Mouse (Mus musculus): ENCODE results near the gene Meig1.
"Not testable (repeated sequence)": the region's sequence is repeated elsewhere in the genome, so short reads cannot be mapped to it uniquely, and the experiment has no call there.

The Meig1 gene

DNA sequence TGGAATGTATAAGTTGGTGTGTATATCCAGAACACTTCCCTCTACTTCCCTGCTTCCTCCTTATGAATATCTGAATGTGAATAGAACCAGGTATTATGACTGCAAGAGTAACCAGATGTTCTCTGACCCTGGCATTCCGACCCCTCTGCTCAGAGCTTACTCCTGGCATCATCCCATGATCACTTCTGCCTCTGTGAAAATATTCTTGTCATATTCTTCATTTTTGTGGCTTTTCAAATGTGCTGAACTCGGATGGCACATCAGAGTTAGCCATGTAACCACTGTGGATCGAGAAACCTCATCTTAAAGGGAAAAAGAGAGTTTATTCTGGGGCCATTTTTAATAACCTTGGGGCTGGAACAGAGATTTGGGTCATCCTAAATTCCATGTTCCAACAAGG is at the start of gene Meig1:
Gene Meig1, minus strand, starts transcription at position 101 of the 400 bp plus-strand sequence.
- DNase-seq (ENCODE audit: low read depth, low spot score) = no peak

- DNase-seq (ENCODE audit: low read depth, low spot score) = no peak
Observed at GRCm38 (mm10) chr2:3456590-3456989, 34.1 kb upstream of the Meig1 start.

- DNase-seq (ENCODE audit: low read depth, low spot score) = peak; percentile 23
Observed at GRCm38 (mm10) chr2:3453096-3453495, 30.6 kb upstream of the Meig1 start.

DNA sequence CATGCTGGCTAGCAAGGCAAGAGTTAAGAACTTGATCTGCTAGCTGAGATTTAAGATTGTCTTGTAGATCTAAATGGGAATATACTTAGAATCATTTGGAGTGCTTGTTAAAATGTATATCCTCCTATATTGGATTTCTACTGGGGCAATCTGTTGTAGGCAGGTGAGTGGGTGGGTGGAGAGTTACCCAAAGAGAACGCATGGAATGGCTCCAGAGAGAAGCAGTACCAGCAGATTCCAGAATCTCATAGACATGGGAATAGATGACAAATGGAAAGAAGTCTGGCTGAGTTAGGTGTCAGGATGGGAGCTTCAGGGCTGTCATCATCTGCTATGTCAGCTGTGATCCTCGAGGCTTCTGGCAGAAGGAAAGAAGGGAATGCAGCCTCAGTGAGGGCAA is 27.0 kb upstream of the Meig1 start:
- peak; percentile 80 for DNase-seq (ENCODE audit: low read depth, low spot score)

- no peak for DNase-seq (ENCODE audit: low read depth, low spot score)
Observed at GRCm38 (mm10) chr2:3445984-3446383, 23.5 kb upstream of the Meig1 start.

DNA sequence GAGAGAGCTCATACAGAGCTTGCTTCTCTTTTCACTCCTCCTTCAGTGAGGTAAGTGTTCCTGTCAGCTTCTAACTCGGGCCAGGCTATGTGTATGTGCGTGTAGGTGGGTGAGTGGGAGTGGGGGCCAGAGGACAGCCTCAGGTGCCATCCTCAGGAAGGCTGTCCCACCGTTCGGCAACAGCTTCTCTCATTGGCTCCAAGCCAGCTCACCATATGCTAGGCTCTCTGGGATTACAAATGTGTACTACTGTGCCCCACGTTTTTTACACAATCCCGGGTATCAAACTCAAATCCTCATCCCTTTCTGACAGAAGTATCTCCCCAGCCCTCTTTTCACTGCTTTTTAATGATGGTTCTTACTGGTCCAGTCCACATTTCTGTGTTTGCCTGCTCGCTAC is 21.8 kb upstream of the Meig1 start:
- DNase-seq (ENCODE audit: low read depth, low spot score) = peak; percentile 17

- no peak for DNase-seq (ENCODE audit: low read depth, low spot score)
Observed at GRCm38 (mm10) chr2:3437956-3438355, 15.5 kb upstream of the Meig1 start.

- DNase-seq (ENCODE audit: low read depth, low spot score) = no peak
Observed at GRCm38 (mm10) chr2:3435369-3436061, 13.1 kb upstream of the Meig1 start.

DNA sequence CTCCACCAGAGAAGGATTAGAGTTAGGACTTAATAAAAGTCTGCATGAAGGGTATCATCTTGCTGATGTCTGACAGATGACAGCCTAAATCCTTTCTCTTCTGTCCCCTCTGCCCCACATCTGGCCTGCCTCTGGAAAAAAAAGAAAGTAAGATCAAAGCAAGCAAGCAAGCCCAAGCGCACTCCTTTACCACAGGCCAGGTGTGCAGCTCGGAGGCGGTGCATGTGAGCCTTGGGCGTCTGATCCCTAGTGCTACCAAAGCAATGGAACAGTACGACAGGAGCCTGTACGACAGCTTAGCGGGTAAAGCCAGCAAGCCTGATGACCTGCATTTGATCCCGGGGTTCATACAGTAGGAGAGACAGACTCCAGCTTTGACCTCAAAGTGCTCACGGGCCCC is 8.5 kb upstream of the Meig1 start:
- no peak for DNase-seq (ENCODE audit: low read depth, low spot score)

- no peak for DNase-seq (ENCODE audit: low read depth, low spot score)
Observed at GRCm38 (mm10) chr2:3424579-3424910, 2.1 kb upstream of the Meig1 start.

DNA sequence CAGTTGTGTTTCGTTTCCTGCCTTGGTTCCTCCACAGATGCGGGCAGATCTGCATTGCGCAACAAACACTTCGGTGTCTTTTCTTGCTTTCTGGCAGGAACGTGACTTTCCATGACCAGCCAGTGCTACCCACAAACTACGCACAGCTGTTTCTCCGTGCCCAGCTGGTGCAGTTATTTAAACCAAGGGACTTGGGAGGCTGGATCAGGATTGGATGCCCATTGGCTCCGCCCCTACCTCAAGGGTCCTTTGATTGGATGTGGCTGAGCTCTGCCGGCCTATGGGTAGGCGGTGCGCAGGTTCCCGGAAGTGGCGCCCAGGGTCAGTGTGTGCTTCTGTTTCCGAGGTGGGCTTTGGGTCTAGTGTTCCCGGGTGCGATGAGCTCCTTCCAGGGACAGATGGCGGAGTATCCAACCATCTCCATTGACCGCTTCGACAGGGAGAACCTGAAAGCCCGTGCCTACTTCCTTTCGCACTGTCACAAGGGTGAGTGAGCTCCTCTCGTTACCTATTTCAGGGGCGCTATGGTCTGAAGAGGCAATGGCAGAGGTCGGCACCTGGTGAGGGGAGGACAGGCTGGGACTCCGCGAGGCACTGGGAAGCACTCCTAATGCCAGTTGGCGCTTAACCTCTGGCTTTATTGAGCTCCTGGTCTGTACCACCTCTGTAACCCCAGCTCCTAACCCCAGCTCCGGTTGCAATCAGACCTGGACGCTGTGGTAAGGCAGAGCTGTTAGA is 1.6 kb upstream of the Meig1 start, which contains the start of gene Dclre1c:
Gene Dclre1c, plus strand, starts transcription at position 291 of the 738 bp plus-strand sequence.
- peak; percentile 97 for DNase-seq (ENCODE audit: low read depth, low spot score)

DNA sequence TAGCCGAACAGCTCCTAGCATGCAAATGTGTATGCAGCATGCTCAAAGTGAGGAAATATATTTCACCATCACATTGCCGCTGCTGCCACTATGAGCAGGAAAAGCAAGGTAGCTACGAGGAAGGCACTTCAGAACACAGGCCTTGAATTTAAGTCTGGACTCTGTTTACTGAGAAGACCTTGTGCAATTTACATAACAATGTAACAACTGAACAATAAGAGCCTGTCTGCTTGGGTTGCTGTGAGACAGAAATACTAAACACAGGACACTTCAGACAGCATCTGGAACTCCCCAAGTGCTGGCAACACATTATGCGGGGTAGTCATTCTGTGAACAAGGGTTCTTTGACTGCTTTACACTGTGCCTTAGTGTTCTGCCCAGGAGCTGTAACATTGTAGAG is 2.3 kb downstream of the Meig1 start:
- DNase-seq (ENCODE audit: low read depth, low spot score) = peak; percentile 79

DNA sequence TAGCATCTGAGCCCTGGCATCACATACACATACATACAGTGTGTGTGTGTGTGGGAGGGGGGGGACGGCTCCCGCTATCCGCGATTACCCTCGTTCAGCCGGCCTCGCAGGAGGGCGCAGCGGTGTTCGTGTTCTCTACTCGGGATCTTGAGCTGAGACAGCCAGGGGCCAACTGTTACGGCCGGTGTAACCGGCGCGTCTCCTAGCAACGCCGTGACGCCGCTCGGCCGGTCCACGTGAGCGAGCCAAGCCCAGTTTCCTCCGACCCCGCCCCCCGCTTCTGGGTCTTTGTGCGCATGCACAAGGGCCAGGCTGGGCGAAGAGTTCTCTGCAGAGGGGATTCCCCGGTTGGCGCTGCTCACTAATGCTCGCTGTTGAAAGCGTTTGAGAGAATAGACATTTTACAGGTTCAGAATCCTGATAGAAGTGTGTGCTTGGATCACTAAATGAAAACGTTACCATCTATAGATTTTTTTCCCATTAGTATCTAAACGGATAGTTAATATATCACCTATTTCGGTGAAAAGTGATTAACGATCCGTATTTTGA is 3.5 kb downstream of the Meig1 start:
- peak; percentile 94 for DNase-seq (ENCODE audit: low read depth, low spot score)

DNA sequence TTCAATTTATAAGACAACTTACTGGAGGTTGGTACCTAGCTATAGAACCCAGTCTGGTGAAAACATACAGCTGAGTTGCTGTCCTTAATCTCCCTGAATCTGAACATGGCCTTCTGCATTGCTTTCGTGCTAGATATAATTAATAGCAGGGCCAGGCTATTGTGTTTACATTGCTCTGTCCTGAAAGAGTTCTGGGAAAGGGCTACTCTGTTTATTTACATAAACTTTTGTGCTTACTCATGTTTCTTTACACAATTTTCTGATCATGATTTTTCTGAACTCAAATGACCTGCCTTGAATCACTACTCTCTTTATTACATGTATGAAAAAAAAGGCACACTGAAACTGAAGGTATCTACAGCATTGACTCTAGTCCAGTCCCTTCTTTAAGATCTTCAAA is 6.8 kb downstream of the Meig1 start:
- no peak for DNase-seq (ENCODE audit: low read depth, low spot score)

DNA sequence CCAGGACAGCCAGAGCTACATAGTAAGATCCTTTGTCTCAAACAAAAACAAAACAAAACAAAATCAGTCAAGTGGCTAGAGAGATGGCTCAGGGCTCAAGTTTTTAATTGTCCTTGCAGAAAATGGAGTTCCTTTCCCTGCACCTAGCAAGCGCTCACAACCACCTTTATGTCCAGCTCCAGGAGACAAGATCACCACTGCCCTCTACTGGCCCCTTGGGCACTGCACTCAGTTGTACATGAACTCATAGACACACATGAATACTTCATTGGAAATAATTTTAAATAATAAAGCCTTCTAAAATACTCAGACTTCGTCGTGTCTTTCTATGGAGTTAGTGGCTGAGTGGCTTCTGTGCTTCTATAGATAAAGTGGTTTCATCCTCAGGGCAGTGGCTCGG is 8.2 kb downstream of the Meig1 start:
- DNase-seq (ENCODE audit: low read depth, low spot score) = peak; percentile 66

DNA sequence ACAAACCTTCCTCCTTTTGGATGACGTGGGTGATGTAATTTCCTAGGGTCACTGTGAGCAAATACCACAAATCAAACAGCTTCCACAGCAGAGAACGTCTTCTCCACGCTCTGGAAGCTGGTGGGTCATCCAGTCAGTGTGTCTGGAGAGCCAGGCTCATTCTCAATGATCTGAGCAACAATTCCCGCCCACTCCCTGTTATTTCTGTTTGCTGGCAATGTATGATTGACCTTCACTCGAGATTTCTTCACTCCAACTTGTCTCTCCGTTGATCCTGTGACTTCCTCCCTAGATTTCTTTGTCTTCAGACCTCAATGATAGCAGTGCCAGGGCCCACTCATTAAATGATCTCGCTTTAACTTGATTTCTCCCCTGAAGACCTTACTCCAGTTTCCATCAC is 14.7 kb downstream of the Meig1 start:
- DNase-seq (ENCODE audit: low read depth, low spot score) = no peak

- DNase-seq (ENCODE audit: low read depth, low spot score) = no peak
Observed at GRCm38 (mm10) chr2:3405981-3406380, 16.5 kb downstream of the Meig1 start.

- not testable (repeated sequence) for DNase-seq (ENCODE audit: low read depth, low spot score)
Observed at GRCm38 (mm10) chr2:3397110-3397509, 25.3 kb downstream of the Meig1 start, which contains the start of gene Olah. TSS of gene Olah (minus strand) at chr2:3397210.

DNA sequence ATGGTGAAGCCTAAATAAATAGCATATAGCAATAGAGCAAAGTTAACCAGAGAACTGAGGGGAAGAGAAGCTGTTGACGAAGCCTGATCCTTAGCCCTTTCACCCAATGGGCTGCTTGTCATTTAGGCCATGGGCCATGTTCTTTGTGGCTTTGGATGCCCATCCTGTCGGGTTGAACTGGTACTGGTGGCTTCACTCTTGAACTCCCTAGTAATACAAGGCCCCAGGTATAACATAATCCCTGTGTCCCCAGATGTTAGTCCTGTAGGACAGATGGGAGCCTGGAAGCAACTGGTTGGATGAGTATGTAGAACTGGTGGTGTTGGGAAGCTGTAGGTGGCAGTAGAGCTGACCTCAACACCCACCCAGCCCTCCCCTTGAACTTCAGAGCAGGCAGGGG is 30.5 kb downstream of the Meig1 start:
- DNase-seq (ENCODE audit: low read depth, low spot score) = no peak

DNA sequence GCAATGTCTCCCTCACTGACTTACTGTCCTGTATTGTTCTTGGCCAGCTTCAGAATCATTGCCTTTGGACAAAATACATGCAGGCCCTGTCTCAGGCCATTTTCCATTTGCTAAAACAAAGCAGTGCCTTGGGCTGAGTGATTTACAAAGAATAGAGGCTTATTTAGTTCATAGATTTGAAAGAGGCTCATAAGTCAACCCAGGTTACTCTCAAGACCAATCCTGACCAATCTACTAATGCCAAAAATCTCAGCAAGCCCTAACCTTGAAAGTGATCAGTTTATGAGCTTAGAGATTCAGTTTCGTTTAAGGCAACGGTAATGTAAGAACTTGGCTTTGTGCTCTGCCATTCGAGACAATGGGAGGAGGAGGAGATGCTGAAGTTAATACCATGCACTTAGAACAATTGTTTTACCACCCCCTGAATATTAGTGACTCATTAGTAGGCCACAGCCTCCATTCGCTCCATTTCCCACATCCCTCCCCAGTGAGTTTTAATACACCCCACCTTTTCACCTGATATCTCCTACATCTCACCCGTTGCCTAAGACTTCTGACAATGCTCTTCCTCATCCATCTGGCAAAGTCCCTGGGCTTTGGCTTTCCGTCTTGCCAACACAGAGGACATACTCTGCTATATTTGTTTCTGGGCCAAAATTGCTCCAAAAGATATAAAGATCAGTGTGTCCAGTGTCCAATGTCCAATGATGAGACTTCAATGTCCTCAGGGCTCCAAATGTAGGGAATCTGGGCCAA is 35.2 kb downstream of the Meig1 start:
- DNase-seq (ENCODE audit: low read depth, low spot score) = peak; percentile 21

- no peak for DNase-seq (ENCODE audit: low read depth, low spot score)
Observed at GRCm38 (mm10) chr2:3365127-3365526, 57.3 kb downstream of the Meig1 start.

DNA sequence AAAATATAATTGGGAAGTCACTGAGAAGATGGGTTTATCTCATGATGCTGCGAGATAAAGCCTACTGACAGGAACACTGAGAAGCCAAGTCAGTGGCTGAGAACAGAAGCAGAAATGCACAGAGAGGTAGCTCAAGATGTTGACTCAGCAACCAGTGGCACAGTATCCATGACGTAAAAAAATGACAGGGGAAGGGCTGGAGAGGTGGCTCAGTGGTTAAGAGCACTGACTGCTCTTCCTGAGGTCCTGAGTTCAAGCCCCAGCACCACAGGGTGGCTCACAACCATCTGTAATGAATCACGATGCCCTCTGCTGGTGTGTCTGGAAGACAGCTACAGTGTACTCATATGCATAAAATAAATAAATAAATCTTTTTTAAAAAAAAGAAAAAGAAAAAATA is 61.4 kb downstream of the Meig1 start:
- DNase-seq (ENCODE audit: low read depth, low spot score) = no peak
